Mouse (Mus musculus) brown adipose tissue, adult 24 weeks (tissue): ENCODE results near the gene Coq10b. TPM values are rescaled to one million over a fixed set of nuclear protein-coding genes. Genes with fewer than 3 reads are reported as not detected.

Experiments
- H3K27ac ChIP-seq: fragments of 200-500 bp; replicated peaks from 2 replicates; pipeline ENCODE4 v1.5.1; 2012; ENCODE audit warnings: low read depth, mild to moderate bottlenecking, low read length
- H3K4me1 ChIP-seq: fragments of 200-500 bp; 2 replicates; pipeline ENCODE4 v1.6.1; 2012; ENCODE audit warnings: low read length, mixed read lengths; ENCODE audit not compliant: control insufficient read depth, insufficient read depth, insufficient read length
- H3K4me3 ChIP-seq: fragments of 200-500 bp; 2 replicates; pipeline ENCODE4 v1.5.1; 2012; ENCODE audit warnings: low read depth, mild to moderate bottlenecking, low read length, moderate library complexity; ENCODE audit not compliant: insufficient read depth
- polyA plus RNA-seq: library from polyadenylated mRNA; stranded (reverse); fragments of >200 nt; gene quantifications from 2 replicates; pipeline ENCODE4 v1.2.4, GENCODE M21; 2012; ENCODE audit not compliant: missing spikeins, insufficient read depth, insufficient read length

The Coq10b gene
- polyA plus RNA-seq, 1 experiment = 34.4 TPM

DNA sequence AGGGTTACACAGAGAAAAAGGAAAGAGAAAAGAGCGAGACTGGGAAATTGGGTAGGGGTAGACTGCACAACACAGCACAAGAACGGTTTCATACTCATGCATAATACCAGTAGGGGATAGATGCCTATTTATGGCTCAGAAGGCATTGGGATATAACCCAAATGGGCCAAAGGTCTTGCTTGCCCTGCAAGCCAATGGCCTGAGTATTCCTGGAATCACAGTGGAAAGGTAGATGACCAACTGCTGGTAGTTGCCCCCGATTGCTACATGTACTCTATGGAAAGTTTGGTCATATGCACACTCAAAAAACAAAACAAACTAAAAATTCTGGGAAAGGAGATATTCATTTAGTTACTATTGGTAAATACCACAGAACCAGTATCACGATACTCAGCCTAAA, 27.1 kb downstream of the Coq10b start:
- H3K27ac ChIP-seq = 0 out of 2 replicates have a peak overlapping the region, but pooled peaks have one; percentile 2
- H3K4me1 ChIP-seq = no peaks in the 10 kb centered on the region
- H3K4me3 ChIP-seq = no peak overlapping the region

DNA sequence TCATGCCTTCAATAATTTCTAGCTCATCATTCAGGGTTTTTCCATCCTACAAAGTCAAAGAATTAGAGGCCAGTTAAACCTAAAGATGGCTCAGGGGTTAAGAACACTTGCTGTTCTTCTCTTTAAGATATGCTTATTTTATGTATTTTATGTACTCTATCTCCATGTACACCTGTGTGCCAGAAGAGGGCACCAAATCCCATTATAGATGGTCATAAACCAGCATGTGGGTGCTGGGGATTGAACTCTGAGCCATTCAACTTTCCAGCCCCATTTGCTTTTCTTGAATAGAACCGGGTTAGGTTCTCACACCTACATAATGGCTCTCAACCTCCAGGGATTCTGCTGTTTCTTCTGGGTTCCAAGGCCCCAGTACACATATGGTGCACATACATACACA, 29.5 kb downstream of the Coq10b start:
- H3K4me3 ChIP-seq = no peak overlapping the region
- no peaks in the 10 kb centered on the region for H3K4me1 ChIP-seq
- H3K27ac ChIP-seq = no peak overlapping the region

DNA sequence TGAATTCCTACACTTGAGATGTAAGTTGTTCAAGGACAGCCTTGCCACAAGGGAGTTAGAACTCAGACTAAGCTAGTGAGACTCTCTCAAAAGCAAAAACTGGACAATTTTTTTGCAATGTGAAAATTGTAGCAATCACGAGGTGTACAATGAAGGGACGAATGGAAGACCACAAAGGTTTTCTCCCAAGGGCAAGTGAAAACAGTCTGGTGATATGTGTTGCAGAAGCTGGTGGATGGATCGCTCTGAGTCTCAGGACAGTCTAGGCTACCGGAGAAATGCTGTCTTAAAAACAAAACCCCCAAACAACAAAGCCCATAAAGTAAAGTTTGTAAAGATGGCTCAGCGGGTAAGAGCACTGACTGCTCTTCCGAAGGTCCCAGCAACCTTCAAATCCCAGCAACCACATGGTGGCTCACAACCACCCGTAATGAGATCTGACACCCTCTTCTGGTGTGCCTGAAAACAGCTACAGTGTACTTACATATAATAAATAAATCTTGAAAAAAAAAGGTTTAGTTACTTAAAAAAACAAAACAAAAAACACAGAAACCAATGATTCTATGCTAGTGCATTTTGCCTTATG, 33.3 kb downstream of the Coq10b start:
- no peaks in the 10 kb centered on the region for H3K4me1 ChIP-seq
- H3K4me3 ChIP-seq = no peak overlapping the region; the same call in 1 of the 2 replicates
- H3K27ac ChIP-seq = no peak overlapping the region

DNA sequence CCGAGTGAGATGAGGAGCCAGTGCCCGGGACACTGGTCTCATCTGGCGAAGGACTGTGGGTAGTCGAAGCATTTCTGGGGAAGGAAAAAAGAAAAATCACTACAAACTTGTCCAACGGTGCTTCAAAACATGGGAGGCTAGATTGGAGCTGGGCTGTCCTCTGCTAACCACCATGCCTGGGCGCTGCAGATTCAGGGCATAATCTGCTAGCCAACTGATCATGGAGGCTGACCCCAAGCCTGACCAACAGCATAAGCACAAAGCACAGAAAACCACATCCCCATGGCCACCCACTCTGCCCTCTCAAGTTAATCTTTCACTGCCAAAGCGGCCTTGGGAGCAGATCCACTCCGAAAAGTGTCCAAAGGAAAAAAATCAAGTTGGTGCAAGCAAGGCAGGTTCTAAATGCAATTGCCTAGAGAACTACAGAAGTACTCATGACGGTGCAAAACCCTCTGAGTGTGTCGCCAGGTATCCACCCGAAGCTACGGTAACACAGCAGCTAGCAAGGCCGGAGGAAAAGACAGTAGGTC, 34.4 kb downstream of the Coq10b start:
- peak overlapping the region; percentile 94 for H3K4me3 ChIP-seq
- peak overlapping the region; percentile 96 for H3K27ac ChIP-seq
- peaks cover 3% of the 10 kb centered on the region; the same call in 1 of the 2 replicates for H3K4me1 ChIP-seq

DNA sequence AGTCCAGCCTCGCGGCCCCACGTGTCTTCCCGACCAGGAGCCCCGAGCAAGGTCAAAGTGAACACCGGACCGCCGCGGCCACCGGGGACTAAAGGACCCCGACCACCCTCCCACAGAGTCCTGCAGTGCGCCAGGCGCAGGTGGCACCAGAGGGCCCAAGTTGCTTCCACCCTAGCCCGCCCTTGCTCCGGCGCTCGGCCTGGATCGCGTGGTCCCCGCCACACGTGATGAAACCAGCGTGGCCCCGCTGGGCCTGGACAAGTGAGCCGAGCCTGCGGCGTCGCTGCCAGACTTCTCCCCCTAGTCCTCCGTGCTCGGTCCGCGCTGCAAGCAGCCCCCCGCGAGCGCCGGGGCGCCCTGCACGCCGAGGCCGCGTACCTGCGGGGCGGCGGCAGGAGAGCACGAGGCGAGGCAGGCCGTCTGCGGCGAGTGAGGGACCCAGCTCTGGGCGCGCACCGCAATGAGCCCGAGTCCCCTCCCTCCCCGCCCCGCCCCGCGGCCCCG, 34.9 kb downstream of the Coq10b start:
- Histone ChIP-seq H3K4me3 (peak overlapping the region; percentile 94), H3K4me1 (peaks cover 3% of the 10 kb centered on the region; the same call in 1 of the 2 replicates), H3K27ac (peak overlapping the region; percentile 96)

DNA sequence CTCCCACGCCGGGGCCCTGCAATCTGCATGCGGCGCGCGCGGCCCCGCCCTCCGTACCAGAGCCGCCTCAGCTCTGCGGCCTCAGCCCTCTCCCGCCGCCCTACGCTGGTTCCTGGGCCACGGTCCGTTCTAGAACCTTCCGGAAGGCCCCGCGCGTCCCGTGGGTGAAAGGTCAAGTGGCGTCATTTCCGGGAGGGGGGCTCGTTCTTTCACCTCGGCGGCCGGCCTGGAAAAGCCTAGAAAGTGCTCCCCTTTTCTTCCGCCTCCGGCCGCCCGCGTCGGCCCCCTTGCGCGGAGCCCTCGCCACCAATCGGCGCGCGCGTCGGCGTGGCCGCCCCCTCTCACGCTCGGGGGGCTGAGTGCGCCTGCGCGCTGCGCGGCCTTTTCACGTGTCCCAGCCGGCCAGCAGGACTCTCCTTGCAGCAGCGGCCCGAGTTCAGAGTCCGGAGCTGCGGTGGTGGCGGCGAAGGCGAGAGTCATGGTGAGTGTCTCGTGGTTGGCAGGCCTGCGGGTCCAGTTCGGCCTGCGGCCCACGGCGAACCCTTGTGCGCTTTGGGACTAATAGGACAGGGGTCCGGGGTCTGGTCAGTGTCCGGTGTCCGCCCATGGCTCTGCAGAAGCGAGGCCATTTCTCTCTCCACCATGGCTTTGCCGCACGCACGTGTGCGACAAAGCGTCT, 35.5 kb downstream of the Coq10b start, which contains the start of the genes Hspe1 and Hspd1:
Gene Hspe1 (plus strand): TSS at position 201 of the 679 bp plus-strand sequence.
Gene Hspd1 (minus strand): TSS at position 312 of the 679 bp plus-strand sequence.
- Histone ChIP-seq H3K4me1 (peaks cover 3% of the 10 kb centered on the region; the same call in 1 of the 2 replicates), H3K4me3 (peak within 1 kb of the TSS; percentile 94), H3K27ac (peak within 1 kb of the TSS; percentile 96)

DNA sequence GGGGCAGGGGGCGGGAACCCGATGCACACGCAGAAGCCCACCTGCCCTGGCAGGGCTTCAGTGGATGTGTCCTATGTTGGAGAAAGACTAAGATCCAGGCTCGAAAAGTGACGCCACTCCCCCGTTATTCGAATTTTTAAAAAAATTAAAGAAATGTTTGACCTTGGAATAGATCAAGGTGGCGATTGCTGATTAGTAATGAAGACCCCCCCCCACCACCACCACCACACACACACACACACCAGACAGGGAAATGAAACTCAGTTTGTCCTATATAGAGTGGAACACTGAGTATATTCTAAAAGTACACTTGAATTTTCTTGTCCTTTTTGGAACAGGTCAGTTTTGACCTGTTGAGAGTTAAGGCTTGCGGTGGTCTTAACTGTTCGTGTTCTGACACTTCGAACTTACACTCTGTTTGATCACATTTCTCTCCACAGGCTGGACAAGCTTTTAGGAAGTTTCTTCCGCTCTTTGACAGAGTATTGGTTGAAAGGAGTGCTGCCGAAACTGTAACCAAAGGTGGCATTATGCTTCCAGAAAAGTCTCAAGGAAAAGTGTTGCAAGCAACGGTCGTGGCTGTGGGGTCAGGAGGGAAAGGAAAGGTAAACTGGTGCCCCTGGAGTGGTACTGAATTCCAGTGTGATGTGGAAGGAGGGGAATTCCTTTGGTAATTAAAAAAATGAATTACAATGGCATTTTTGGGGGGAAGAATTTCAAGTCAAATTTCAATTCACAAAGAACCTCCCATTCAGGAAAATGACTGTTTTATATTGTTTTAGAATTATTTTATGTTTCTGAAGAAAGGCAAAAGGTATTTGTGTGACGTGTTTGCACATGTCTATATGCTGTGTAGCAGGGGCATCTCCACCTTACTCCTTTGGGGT, 36.3 kb downstream of the Coq10b start:
- Histone ChIP-seq H3K4me1 (peaks cover 3% of the 10 kb centered on the region; the same call in 1 of the 2 replicates), H3K27ac (peak overlapping the region; percentile 94), H3K4me3 (peak overlapping the region; percentile 94)

DNA sequence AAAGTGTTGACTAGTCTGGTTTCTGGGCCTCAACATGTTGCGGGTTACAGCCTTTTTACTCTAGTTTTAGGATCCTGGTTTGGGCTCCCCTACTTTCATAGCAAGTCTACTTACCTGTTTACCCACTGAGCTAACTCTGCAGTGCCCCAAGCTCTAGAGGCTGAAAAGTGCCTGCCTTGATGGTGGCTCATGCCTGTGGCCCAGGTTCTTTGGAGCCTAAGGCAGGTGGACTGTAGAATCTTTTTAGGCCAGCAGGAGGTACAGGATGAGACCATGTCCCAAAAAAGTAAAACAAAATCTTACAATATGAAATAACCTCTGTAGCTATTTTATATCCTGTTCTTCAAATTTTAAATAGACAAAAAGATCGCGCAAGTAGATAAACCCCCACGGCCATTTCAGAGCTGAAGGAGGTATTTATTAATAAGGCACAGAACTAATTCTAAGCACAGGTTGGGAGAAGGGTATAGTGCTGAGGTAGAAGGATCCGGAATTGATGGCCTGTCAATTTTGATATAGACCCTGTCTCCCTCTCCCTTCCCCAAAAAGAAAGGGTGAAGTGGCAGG, 37.0 kb downstream of the Coq10b start:
- peak overlapping the region; percentile 30; the same call in 1 of the 2 replicates for H3K27ac ChIP-seq
- H3K4me3 ChIP-seq = no peak overlapping the region
- H3K4me1 ChIP-seq = peaks cover 3% of the 10 kb centered on the region; the same call in 1 of the 2 replicates

DNA sequence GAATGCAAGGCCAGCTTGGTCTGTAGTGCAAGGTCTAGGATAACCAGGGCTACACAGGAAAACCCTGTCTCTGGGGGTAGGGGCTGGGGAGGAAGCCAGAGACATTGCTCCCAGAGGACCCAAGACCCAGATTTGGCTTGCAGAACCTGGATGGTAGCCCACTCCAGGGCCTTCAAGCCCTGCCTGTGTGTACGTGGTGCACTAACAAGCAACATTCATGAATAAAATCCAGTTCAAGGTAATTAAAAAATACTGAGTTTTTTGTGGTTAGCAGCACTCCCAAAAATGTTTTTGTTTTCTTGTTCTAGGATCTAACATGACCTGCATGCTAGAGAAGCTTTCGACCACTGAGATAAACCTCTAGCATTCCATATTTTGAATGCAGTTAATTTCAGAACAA, 39.5 kb downstream of the Coq10b start:
- Histone ChIP-seq H3K27ac (no peak overlapping the region), H3K4me3 (no peak overlapping the region), H3K4me1 (peaks cover 3% of the 10 kb centered on the region; the same call in 1 of the 2 replicates)

DNA sequence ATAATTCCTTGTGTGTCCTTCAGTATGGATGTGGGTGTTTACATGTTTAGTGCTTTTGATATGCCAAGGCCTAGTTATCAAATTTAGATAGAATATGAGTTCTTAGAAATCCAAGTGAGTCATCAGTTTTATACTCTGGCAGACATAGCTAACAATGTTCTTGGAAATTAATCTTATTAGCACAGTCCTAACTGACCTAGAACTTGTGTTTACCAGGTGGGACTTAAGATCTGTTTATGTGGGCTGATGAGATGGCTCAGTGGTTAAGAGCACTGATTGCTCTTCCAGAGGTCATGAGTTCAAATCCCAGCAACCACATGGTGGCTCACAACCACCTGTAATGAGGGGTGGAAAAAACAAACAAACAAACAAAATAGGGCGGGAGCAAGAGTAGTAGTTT, 39.9 kb downstream of the Coq10b start:
- H3K4me1 ChIP-seq = peaks cover 3% of the 10 kb centered on the region; the same call in 1 of the 2 replicates
- no peak overlapping the region for H3K27ac ChIP-seq
- no peak overlapping the region for H3K4me3 ChIP-seq

DNA sequence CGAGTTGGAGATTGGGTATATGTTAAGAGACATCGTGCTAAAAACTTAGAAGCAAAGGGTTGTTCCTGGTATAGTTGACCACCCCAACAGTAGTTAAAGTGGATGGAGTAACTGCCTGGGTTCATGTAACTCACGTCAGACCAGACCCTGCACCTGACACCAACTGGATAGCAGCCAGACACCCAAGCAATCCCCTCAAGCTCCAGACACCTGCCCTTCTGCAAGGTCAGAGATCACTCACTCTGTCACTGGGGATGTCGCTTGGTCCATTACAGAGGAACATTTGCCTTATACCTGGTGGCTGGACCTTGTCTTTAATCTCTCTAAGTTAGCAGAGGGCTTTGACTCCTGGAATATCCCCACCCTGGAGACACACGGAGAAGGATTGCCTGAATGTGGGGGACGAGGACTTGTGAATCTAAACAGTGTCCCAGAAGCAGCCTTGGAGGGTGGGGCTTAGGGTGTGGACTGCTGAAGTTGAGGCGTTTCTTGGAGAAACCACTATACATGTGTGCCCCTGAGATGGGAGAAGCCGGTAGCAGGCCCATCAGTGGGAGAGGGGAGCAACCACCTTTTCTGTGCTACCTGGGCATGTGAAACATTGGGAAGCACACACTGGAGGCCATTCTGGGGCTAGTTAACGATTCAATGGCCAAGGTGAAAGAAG, 54.5 kb downstream of the Coq10b start:
- Histone ChIP-seq H3K4me1 (peaks cover 3% of the 10 kb centered on the region; the same call in 1 of the 2 replicates), H3K27ac (no peak overlapping the region), H3K4me3 (no peak overlapping the region)

DNA sequence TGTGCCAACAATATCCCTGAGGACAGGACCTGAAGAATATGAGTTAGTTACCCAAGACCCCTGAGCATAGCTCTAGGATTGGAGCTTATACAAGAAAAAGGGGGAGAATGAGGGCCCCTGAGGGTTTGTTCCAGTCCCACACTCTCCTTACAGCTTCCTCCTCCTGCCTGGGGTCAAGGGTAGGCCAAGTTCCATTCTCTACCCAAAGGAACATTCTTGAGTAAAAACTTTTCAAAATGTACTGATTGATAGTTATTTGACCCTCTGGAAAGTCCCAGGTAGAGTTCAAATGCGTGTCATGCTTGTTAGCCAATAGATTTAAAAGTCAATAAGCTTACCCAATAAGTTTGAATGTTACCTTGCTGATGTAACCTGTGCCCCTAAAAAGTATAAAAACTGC, 55.1 kb downstream of the Coq10b start:
- Histone ChIP-seq H3K27ac (peak overlapping the region; percentile 81; the same call in 1 of the 2 replicates), H3K4me1 (peaks cover 3% of the 10 kb centered on the region; the same call in 1 of the 2 replicates), H3K4me3 (no peak overlapping the region)

DNA sequence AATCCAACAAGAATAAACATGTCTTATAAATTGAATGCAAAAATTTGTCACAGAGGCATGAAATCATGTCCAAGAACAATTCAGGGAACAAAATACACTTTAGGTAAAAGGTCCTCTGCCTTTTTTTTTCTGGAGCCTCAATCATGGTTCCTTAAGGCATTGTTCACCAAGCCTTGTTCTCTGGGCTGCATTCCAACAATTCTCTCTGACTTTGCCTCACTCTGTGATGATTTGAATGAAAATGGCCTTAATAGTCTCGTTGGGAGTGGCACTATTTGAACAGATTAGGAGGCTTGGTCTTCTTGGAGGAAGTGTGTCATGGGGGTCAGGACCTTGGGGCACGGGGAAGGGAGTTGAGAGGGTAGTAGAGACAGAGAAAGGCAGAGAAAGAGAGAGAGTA, 55.9 kb downstream of the Coq10b start:
- Histone ChIP-seq H3K4me3 (no peak overlapping the region), H3K27ac (peak overlapping the region; percentile 81), H3K4me1 (peaks cover 3% of the 10 kb centered on the region; the same call in 1 of the 2 replicates)
